Mouse (Mus musculus) cortical plate, adult 2 months (tissue): ENCODE results near the gene Tnrc6b. TPM values are rescaled to one million over a fixed set of nuclear protein-coding genes. Genes with fewer than 3 reads are reported as not detected.
"Not testable (repeated sequence)": the region's sequence is repeated elsewhere in the genome, so short reads cannot be mapped to it uniquely, and the experiment has no call there.

ENCODE experiments used
- H3K27ac ChIP-seq: fragments of 200-500 bp; 2 replicates; pipeline ENCODE4 v1.5.1; 2012; ENCODE audit warnings: low read length, control low read depth, inconsistent platforms; ENCODE audit not compliant: insufficient read depth
- H3K4me1 ChIP-seq: fragments of 200-500 bp; 2 replicates; pipeline ENCODE4 v1.6.1; 2011; ENCODE audit warnings: low read length; ENCODE audit not compliant: control insufficient read depth, insufficient read depth
- H3K4me3 ChIP-seq: fragments of 200-500 bp; 2 replicates; pipeline ENCODE4 v1.5.1; 2011; ENCODE audit warnings: mild to moderate bottlenecking, low read length, control low read depth; ENCODE audit not compliant: insufficient read depth
- CTCF ChIP-seq: fragments of 200-500 bp; IDR thresholded peaks from 2 replicates; pipeline ENCODE4 v1.5.1; 2011; ENCODE audit warnings: mild to moderate bottlenecking, control low read depth, low read length; ENCODE audit not compliant: insufficient read depth; ENCODE audit errors: extremely low read depth
- POLR2A ChIP-seq: fragments of 200-500 bp; IDR thresholded peaks from 2 replicates; pipeline ENCODE4 v1.6.1; 2011; ENCODE audit warnings: mild to moderate bottlenecking, low read length, control low read depth; ENCODE audit not compliant: insufficient read depth; ENCODE audit errors: extremely low read depth
- polyA plus RNA-seq: library from polyadenylated mRNA; depleted of rRNA; stranded (reverse); fragments of >200 nt; gene quantifications from 2 replicates; pipeline ENCODE4 v1.2.3, GENCODE M21; 2012

The Tnrc6b gene
- polyA plus RNA-seq, 1 experiment = 44.2 TPM

- no peak for TF ChIP-seq CTCF
- TF ChIP-seq POLR2A = no peak
- H3K27ac ChIP-seq = no peak overlapping the region
- H3K4me3 ChIP-seq = no peak overlapping the region
- H3K4me1 ChIP-seq = no peaks in the 10 kb centered on the region; the same call in 1 of the 2 replicates
These were observed 213.1 kb downstream of the Tnrc6b start for GRCm38 (mm10) chr15:80924211-80924610.

- TF ChIP-seq POLR2A = no peak
- no peak for TF ChIP-seq CTCF
- no peak overlapping the region for H3K27ac ChIP-seq
- H3K4me3 ChIP-seq = no peak overlapping the region
- peaks cover 1% of the 10 kb centered on the region; the same call in 1 of the 2 replicates for H3K4me1 ChIP-seq
These were observed 217.8 kb downstream of the Tnrc6b start for GRCm38 (mm10) chr15:80928811-80929355.

- Histone ChIP-seq H3K4me1 (peaks cover 1% of the 10 kb centered on the region; the same call in 1 of the 2 replicates), H3K4me3 (no peak overlapping the region), H3K27ac (no peak overlapping the region)
- TF ChIP-seq POLR2A (no peak), CTCF (no peak)
These were observed 219.0 kb downstream of the Tnrc6b start for GRCm38 (mm10) chr15:80930048-80930571.

- not testable (repeated sequence) for H3K4me3 ChIP-seq, H3K27ac ChIP-seq, H3K4me1 ChIP-seq
These were observed 219.7 kb downstream of the Tnrc6b start for GRCm38 (mm10) chr15:80930676-80931320.

- Histone ChIP-seq H3K4me3 (no peak overlapping the region), H3K27ac (no peak overlapping the region), H3K4me1 (peaks cover 1% of the 10 kb centered on the region; the same call in 1 of the 2 replicates)
- no peak for TF ChIP-seq CTCF
- TF ChIP-seq POLR2A = no peak
These were observed 220.3 kb downstream of the Tnrc6b start for GRCm38 (mm10) chr15:80931345-80931960.

- peaks cover 5% of the 10 kb centered on the region for H3K4me1 ChIP-seq
- H3K4me3 ChIP-seq = no peak overlapping the region
- no peak for TF ChIP-seq CTCF
- no peak for TF ChIP-seq POLR2A
- H3K27ac ChIP-seq = no peak overlapping the region
These were observed 223.7 kb downstream of the Tnrc6b start for GRCm38 (mm10) chr15:80934841-80935240.

GRCm38 (mm10) chr15:80936686-80937085 lies 225.6 kb downstream of the Tnrc6b start:
- TF ChIP-seq POLR2A (no peak), CTCF (no peak)
- Histone ChIP-seq H3K27ac (no peak overlapping the region; the same call in 1 of the 2 replicates), H3K4me1 (peaks cover 4% of the 10 kb centered on the region), H3K4me3 (no peak overlapping the region)

GRCm38 (mm10) chr15:80938615-80939014 lies 227.5 kb downstream of the Tnrc6b start:
- no peak overlapping the region for H3K27ac ChIP-seq
- H3K4me3 ChIP-seq = no peak overlapping the region
- peaks cover 4% of the 10 kb centered on the region for H3K4me1 ChIP-seq
- no peak for TF ChIP-seq POLR2A
- no peak for TF ChIP-seq CTCF

- Histone ChIP-seq H3K4me3 (no peak overlapping the region), H3K4me1 (peaks cover 4% of the 10 kb centered on the region), H3K27ac (no peak overlapping the region)
- no peak for TF ChIP-seq CTCF
- no peak for TF ChIP-seq POLR2A
These were observed 228.3 kb downstream of the Tnrc6b start for GRCm38 (mm10) chr15:80939401-80939800.
